Mouse (Mus musculus): ENCODE measurements around the gene Atxn1. TPM values are rescaled to one million over a fixed set of nuclear protein-coding genes. Genes with fewer than 3 reads are reported as not detected.

Gene Atxn1
- polyA plus RNA-seq, 1 experiment from 2014 or later, result 6.8 TPM

GRCm38 (mm10) chr13:45511706-45512435 is 452.9 kb downstream of the Atxn1 start:
- Histone ChIP-seq H3K9ac (ENCODE audit: low read depth, low read length) (no peak overlapping the region), H3K27ac (peak overlapping the region; percentile 62; the same call in 1 of the 2 replicates), H3K36me3 (ENCODE audit: insufficient read depth, low read length) (no peaks in the 10 kb centered on the region), H3K9me3 (replicated peaks; ENCODE audit: low read length) (no peaks in the 10 kb centered on the region), H3K4me1 (replicated peaks; ENCODE audit: insufficient read depth, low read length) (peaks cover 46% of the 10 kb centered on the region), H3K27me3 (ENCODE audit: insufficient read depth, low read length) (no peaks in the 10 kb centered on the region), H3K4me2 (ENCODE audit: low read length) (no peak overlapping the region), H3K4me3 (replicated peaks; ENCODE audit: low read depth, low read length) (no peak overlapping the region)
- no peak for ATAC-seq (replicated peaks; ENCODE audit: low FRiP score, low read depth)
- peak; percentile 16 for DNase-seq (ENCODE audit: low spot score)
- no peak for TF ChIP-seq CTCF (IDR thresholded peaks at IDR 0.05; ENCODE audit: low read depth)
- 64% methylated on average over 6 of the region's 6 CpGs for WGBS

GRCm38 (mm10) chr13:45509366-45509765 is 455.4 kb downstream of the Atxn1 start:
- Histone ChIP-seq H3K4me1 (replicated peaks; ENCODE audit: insufficient read depth, low read length) (peaks cover 32% of the 10 kb centered on the region), H3K4me2 (ENCODE audit: low read length) (0 out of 2 replicates have a peak overlapping the region, but pooled peaks have one; percentile 97), H3K27ac (no peak overlapping the region), H3K27me3 (ENCODE audit: insufficient read depth, low read length) (no peaks in the 10 kb centered on the region), H3K36me3 (ENCODE audit: insufficient read depth, low read length) (no peaks in the 10 kb centered on the region), H3K9me3 (replicated peaks; ENCODE audit: low read length) (no peaks in the 10 kb centered on the region), H3K9ac (ENCODE audit: low read depth, low read length) (no peak overlapping the region), H3K4me3 (replicated peaks; ENCODE audit: low read depth, low read length) (no peak overlapping the region)
- WGBS, result 65% methylated on average over 6 of the region's 6 CpGs
- ATAC-seq (replicated peaks; ENCODE audit: low FRiP score, low read depth) (no peak), DNase-seq (ENCODE audit: low spot score) (no peak)
- TF ChIP-seq CTCF (IDR thresholded peaks at IDR 0.05; ENCODE audit: low read depth), result no peak

GRCm38 (mm10) chr13:45508495-45508894 is 456.3 kb downstream of the Atxn1 start:
- Histone ChIP-seq H3K36me3 (ENCODE audit: insufficient read depth, low read length) (no peaks in the 10 kb centered on the region), H3K27ac (peak overlapping the region; percentile 88), H3K4me2 (ENCODE audit: low read length) (peak overlapping the region; percentile 97), H3K4me1 (replicated peaks; ENCODE audit: insufficient read depth, low read length) (peaks cover 27% of the 10 kb centered on the region), H3K9ac (ENCODE audit: low read depth, low read length) (peak overlapping the region; percentile 71), H3K4me3 (replicated peaks; ENCODE audit: low read depth, low read length) (peak overlapping the region; percentile 63), H3K9me3 (replicated peaks; ENCODE audit: low read length) (no peaks in the 10 kb centered on the region), H3K27me3 (ENCODE audit: insufficient read depth, low read length) (no peaks in the 10 kb centered on the region)
- peak; percentile 44; the same call in 1 of the 2 replicates for TF ChIP-seq CTCF (IDR thresholded peaks at IDR 0.05; ENCODE audit: low read depth)
- ATAC-seq (replicated peaks; ENCODE audit: low FRiP score, low read depth), result peak; percentile 72
- DNase-seq (ENCODE audit: low spot score), result peak; percentile 85
- whole genome bisulfite sequencing, result 4% methylated on average over 8 of the region's 8 CpGs

GRCm38 (mm10) chr13:45507274-45508229 is 457.3 kb downstream of the Atxn1 start, which contains the start of gene Gmpr:
TSS of gene Gmpr (plus strand) at chr13:45507444.
- Histone ChIP-seq H3K9me3 (replicated peaks; ENCODE audit: low read length) (no peaks in the 10 kb centered on the region), H3K4me1 (replicated peaks; ENCODE audit: insufficient read depth, low read length) (peaks cover 25% of the 10 kb centered on the region), H3K27ac (peak within 1 kb of the TSS; percentile 88), H3K36me3 (ENCODE audit: insufficient read depth, low read length) (no peaks in the 10 kb centered on the region), H3K27me3 (ENCODE audit: insufficient read depth, low read length) (no peaks in the 10 kb centered on the region), H3K4me2 (ENCODE audit: low read length) (peak within 1 kb of the TSS; percentile 97), H3K4me3 (replicated peaks; ENCODE audit: low read depth, low read length) (peak within 1 kb of the TSS; percentile 63), H3K9ac (ENCODE audit: low read depth, low read length) (peak within 1 kb of the TSS; percentile 71)
- WGBS, result under 1% methylated on average over 62 of the region's 63 CpGs
- ATAC-seq (replicated peaks; ENCODE audit: low FRiP score, low read depth) (peak; percentile 80), DNase-seq (ENCODE audit: low spot score) (peak; percentile 91)
- peak; percentile 6; the same call in 1 of the 2 replicates for TF ChIP-seq CTCF (IDR thresholded peaks at IDR 0.05; ENCODE audit: low read depth)

GRCm38 (mm10) chr13:45505546-45505945 is 459.3 kb downstream of the Atxn1 start:
- 88% methylated on average over 3 of the region's 3 CpGs for WGBS
- no peak for ATAC-seq (replicated peaks; ENCODE audit: low FRiP score, low read depth)
- H3K27me3 ChIP-seq (ENCODE audit: insufficient read depth, low read length), result no peaks in the 10 kb centered on the region
- no peaks in the 10 kb centered on the region for H3K36me3 ChIP-seq (ENCODE audit: insufficient read depth, low read length)
- H3K27ac ChIP-seq, result no peak overlapping the region
- DNase-seq (ENCODE audit: low spot score), result no peak
- H3K9ac ChIP-seq (ENCODE audit: low read depth, low read length), result no peak overlapping the region
- TF ChIP-seq CTCF (IDR thresholded peaks at IDR 0.05; ENCODE audit: low read depth), result no peak
- H3K4me1 ChIP-seq (replicated peaks; ENCODE audit: insufficient read depth, low read length), result peaks cover 9% of the 10 kb centered on the region
- no peak overlapping the region for H3K4me2 ChIP-seq (ENCODE audit: low read length)
- no peaks in the 10 kb centered on the region for H3K9me3 ChIP-seq (replicated peaks; ENCODE audit: low read length)
- H3K4me3 ChIP-seq (replicated peaks; ENCODE audit: low read depth, low read length), result no peak overlapping the region

GRCm38 (mm10) chr13:45502791-45503190 is 462.0 kb downstream of the Atxn1 start:
- no peak for TF ChIP-seq CTCF (IDR thresholded peaks at IDR 0.05; ENCODE audit: low read depth)

More at GRCm38 (mm10) chr13:45502791-45503190, 462.0 kb downstream of the Atxn1 start:
- Histone ChIP-seq H3K9me3 (replicated peaks; ENCODE audit: low read length) (no peaks in the 10 kb centered on the region), H3K4me3 (replicated peaks; ENCODE audit: low read depth, low read length) (no peak overlapping the region), H3K4me2 (ENCODE audit: low read length) (no peak overlapping the region), H3K9ac (ENCODE audit: low read depth, low read length) (no peak overlapping the region), H3K36me3 (ENCODE audit: insufficient read depth, low read length) (no peaks in the 10 kb centered on the region), H3K27me3 (ENCODE audit: insufficient read depth, low read length) (no peaks in the 10 kb centered on the region), H3K4me1 (replicated peaks; ENCODE audit: insufficient read depth, low read length) (no peaks in the 10 kb centered on the region), H3K27ac (no peak overlapping the region)
- no peak for ATAC-seq (replicated peaks; ENCODE audit: low FRiP score, low read depth)
- DNase-seq (ENCODE audit: low spot score), result no peak
- WGBS, result 88% methylated on average over 5 of the region's 5 CpGs
